Mouse (Mus musculus) C2C12 (cell line): ENCODE measurements around the gene Timeless.

Experiments used
- CTCF ChIP-seq: IDR thresholded peaks from one replicate; pipeline ENCODE4 v1.5.1; 2011; ENCODE audit not compliant: control insufficient read depth, insufficient read depth, insufficient read length
- FOSL1 ChIP-seq: IDR thresholded peaks from one replicate; pipeline ENCODE4 v1.8.0; 2011; ENCODE audit warnings: mild to moderate bottlenecking, low read length; ENCODE audit not compliant: poor library complexity, insufficient read depth, severe bottlenecking
- MYOD1 ChIP-seq: IDR thresholded peaks from one replicate; pipeline ENCODE4 v1.6.1; 2011; ENCODE audit warnings: low read depth; ENCODE audit not compliant: control insufficient read depth, insufficient read length

DNA sequence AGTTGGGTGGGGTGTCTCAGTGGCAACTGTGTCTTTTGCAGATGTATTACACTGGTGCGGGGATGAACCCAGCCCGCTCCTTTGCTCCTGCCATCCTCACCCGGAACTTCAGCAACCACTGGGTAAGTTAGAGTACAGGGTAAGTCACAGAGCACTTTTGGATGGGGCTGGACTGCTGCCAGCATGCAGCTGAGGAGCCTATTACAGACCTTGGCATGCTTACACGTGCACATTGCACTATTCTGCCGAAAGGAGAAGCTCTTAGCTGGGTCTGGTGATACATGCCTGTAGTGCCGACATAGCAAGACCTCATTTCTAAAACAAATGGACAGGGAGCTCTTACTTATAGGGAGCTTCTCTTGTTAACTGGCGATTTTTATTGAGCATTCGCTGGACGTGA lies 4.3 kb upstream of the Timeless start:
- no peak for TF ChIP-seq CTCF
- no peak for TF ChIP-seq FOSL1
- no peak for TF ChIP-seq MYOD1
